Mouse (Mus musculus) fibroblast of lung, adult 2 months (primary cell): ENCODE data around the gene Cd300ld2.
A peak's percentile ranks its signal among the peaks of the same experiment; 100 is the strongest.
"Not testable (repeated sequence)": the region's sequence is repeated elsewhere in the genome, so short reads cannot be mapped to it uniquely, and the experiment has no call there.

ENCODE experiments used
- DNase-seq: peaks from one replicate; pipeline ENCODE4 v3.0.0-alpha.2; 2011; ENCODE audit warnings: low read depth

Cd300ld2 gene

GRCm38 (mm10) chr11:115016093-115016492, at the start of gene Cd300ld2:
TSS of gene Cd300ld2 (minus strand) at chr11:115016193.
- not testable (repeated sequence) for DNase-seq

- DNase-seq: no peak
These were observed 46.1 kb upstream of the Cd300ld2 start, which contains the start of gene Cd300e for GRCm38 (mm10) chr11:115062077-115062476. TSS of gene Cd300e (minus strand) at chr11:115062177.

- DNase-seq: no peak
These were observed 43.8 kb upstream of the Cd300ld2 start for GRCm38 (mm10) chr11:115059797-115060196.

- no peak for DNase-seq
These were observed 42.7 kb upstream of the Cd300ld2 start for GRCm38 (mm10) chr11:115058701-115059100.

- no peak for DNase-seq
These were observed 38.5 kb upstream of the Cd300ld2 start for GRCm38 (mm10) chr11:115054537-115054936.

- DNase-seq: no peak
These were observed 37.0 kb upstream of the Cd300ld2 start for GRCm38 (mm10) chr11:115052991-115053390.

GRCm38 (mm10) chr11:115052206-115052605, 36.2 kb upstream of the Cd300ld2 start:
- no peak for DNase-seq

- no peak for DNase-seq
These were observed 33.4 kb upstream of the Cd300ld2 start for GRCm38 (mm10) chr11:115049282-115049895.

- no peak for DNase-seq
These were observed 32.3 kb upstream of the Cd300ld2 start, which contains the start of gene Cd300ld3 for GRCm38 (mm10) chr11:115048259-115048658. TSS of gene Cd300ld3 (minus strand) at chr11:115048409.

- DNase-seq: not testable (repeated sequence)
These were observed 21.7 kb upstream of the Cd300ld2 start, which contains the start of gene Cd300ld5 for GRCm38 (mm10) chr11:115037669-115038068. TSS of gene Cd300ld5 (minus strand) at chr11:115037769.

GRCm38 (mm10) chr11:115026912-115027311, 10.9 kb upstream of the Cd300ld2 start, which contains the start of gene Cd300ld4:
TSS of gene Cd300ld4 (minus strand) at chr11:115027012.
- DNase-seq: not testable (repeated sequence)

GRCm38 (mm10) chr11:115004070-115004469, 11.9 kb downstream of the Cd300ld2 start:
- DNase-seq: no peak

- no peak for DNase-seq
These were observed 14.4 kb downstream of the Cd300ld2 start, which contains the start of gene Cd300c2 for GRCm38 (mm10) chr11:115001474-115002040. TSS of gene Cd300c2 (minus strand) at chr11:115001880.

GRCm38 (mm10) chr11:114989793-114990192, 26.2 kb downstream of the Cd300ld2 start, which contains the start of gene Cd300ld:
TSS of gene Cd300ld (minus strand) at chr11:114989922.
- no peak for DNase-seq

- no peak for DNase-seq
These were observed 34.1 kb downstream of the Cd300ld2 start for GRCm38 (mm10) chr11:114981866-114982265.

- no peak for DNase-seq
These were observed 43.3 kb downstream of the Cd300ld2 start for GRCm38 (mm10) chr11:114972726-114973125.

GRCm38 (mm10) chr11:114968752-114969207, 47.2 kb downstream of the Cd300ld2 start, which contains the start of gene Cd300c:
TSS of gene Cd300c (minus strand) at chr11:114969157.
- DNase-seq: no peak

- peak; percentile 10 for DNase-seq
These were observed 50.7 kb downstream of the Cd300ld2 start for GRCm38 (mm10) chr11:114965182-114965828.

- no peak for DNase-seq
These were observed 55.6 kb downstream of the Cd300ld2 start for GRCm38 (mm10) chr11:114960369-114960768.
